Mouse (Mus musculus) heart, postnatal 0 days (tissue): ENCODE results near the gene Flt1.

ENCODE experiments used
- CTCF ChIP-seq: IDR thresholded peaks from 2 replicates; pipeline ENCODE4 v1.5.1; 2016; ENCODE audit warnings: antibody characterized with exemption, control low read depth, low read depth
- EP300 ChIP-seq: IDR thresholded peaks from 2 replicates; pipeline ENCODE4 v1.6.1; 2016; ENCODE audit warnings: antibody characterized with exemption, low read depth

DNA sequence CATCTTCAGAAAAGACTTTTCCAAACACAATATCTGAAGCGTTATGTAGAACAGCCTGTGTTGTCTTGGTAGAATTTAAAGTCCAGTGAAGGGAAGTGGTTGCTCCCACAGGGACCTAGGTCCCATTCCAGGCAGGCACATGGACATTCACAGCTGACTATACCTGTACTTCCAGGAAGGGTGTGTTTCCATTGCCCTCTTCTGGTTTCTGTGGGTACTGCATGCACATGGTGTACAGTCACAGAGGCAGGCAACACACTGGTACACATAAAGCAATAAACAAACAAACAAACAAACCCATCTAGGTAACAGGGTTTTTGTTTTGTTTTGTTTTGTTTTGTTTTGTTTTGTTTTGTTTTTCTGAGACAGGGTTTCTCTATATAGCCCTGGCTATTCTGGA is 7.9 kb upstream of the Flt1 start:
- TF ChIP-seq CTCF (peak; percentile 46), EP300 (no peak)
